Mouse (Mus musculus): ENCODE data around the gene Nupl1.

GRCm38 (mm10) chr14:60275301-60276276 lies 24.4 kb upstream of the Nupl1 start:
- TF ChIP-seq CTCF (IDR thresholded peaks at IDR 0.05; ENCODE audit: low read depth) (no peak), EP300 (IDR thresholded peaks at IDR 0.05; ENCODE audit: low read depth) (no peak)
